Mouse (Mus musculus) kidney, adult 2 months (tissue): ENCODE results near the gene Smarce1. TPM values are rescaled to one million over a fixed set of nuclear protein-coding genes. Genes with fewer than 3 reads are reported as not detected.
"Not testable (repeated sequence)": the region's sequence is repeated elsewhere in the genome, so short reads cannot be mapped to it uniquely, and the experiment has no call there.

Source experiments
- DNase-seq: peaks from one replicate; pipeline ENCODE4 v3.0.0; 2021
- H3K27ac ChIP-seq: fragments of 200-500 bp; 2 replicates; pipeline ENCODE4 v1.5.1; 2012; ENCODE audit warnings: low read depth, low read length, control low read depth, inconsistent platforms; ENCODE audit not compliant: insufficient read depth
- H3K27me3 ChIP-seq: fragments of 200-500 bp; replicated peaks from 2 replicates; pipeline ENCODE4 v1.6.1; 2012; ENCODE audit warnings: mild to moderate bottlenecking, moderate library complexity, low read length, inconsistent platforms; ENCODE audit not compliant: control insufficient read depth, insufficient read depth
- H3K36me3 ChIP-seq: fragments of 200-500 bp; 2 replicates; pipeline ENCODE4 v1.6.1; 2012; ENCODE audit warnings: mild to moderate bottlenecking, moderate library complexity, low read length, inconsistent platforms; ENCODE audit not compliant: control insufficient read depth, insufficient read depth
- H3K4me1 ChIP-seq: fragments of 200-500 bp; 2 replicates; pipeline ENCODE4 v1.6.1; 2011; ENCODE audit warnings: low read length; ENCODE audit not compliant: control insufficient read depth, insufficient read depth
- H3K4me3 ChIP-seq: fragments of 200-500 bp; 2 replicates; pipeline ENCODE4 v1.5.1; 2011; ENCODE audit warnings: mild to moderate bottlenecking, low read depth, low read length, control low read depth; ENCODE audit not compliant: insufficient read depth
- CTCF ChIP-seq: fragments of 200-500 bp; conservative IDR thresholded peaks from 2 replicates; pipeline ENCODE4 v1.5.1; 2011; ENCODE audit warnings: low read depth, mild to moderate bottlenecking, control low read depth, low read length, moderate library complexity, mixed read lengths; ENCODE audit not compliant: insufficient read depth, insufficient read length
- POLR2A ChIP-seq: fragments of 200-500 bp; IDR thresholded peaks from one replicate; pipeline ENCODE4 v1.6.1; 2011; ENCODE audit warnings: low read depth, low read length, control low read depth
- WGBS: fragments of 180-500 bp; shearing (Covaris S2); methylation state at CpG from one replicate; pipeline ENCODE4 v1.1.7; 2018; 5-methylcytosine and 5-hydroxymethylcytosine counted together
- polyA plus RNA-seq: library from polyadenylated mRNA; depleted of rRNA; stranded (reverse); fragments of >200 nt; gene quantifications from 2 replicates; pipeline ENCODE4 v1.2.3, GENCODE M21; 2012

The Smarce1 gene
- polyA plus RNA-seq, 1 experiment, result 18.6 TPM

- 95% methylated on average over 4 of the region's 4 CpGs for WGBS
Observed at GRCm38 (mm10) chr11:99247916-99248315, 17.1 kb upstream of the Smarce1 start.

GRCm38 (mm10) chr11:99244519-99244918 is 13.7 kb upstream of the Smarce1 start:
- 50% methylated on average over 3 of the region's 3 CpGs for WGBS
- not testable (repeated sequence) for H3K36me3 ChIP-seq, H3K27ac ChIP-seq, H3K27me3 ChIP-seq, H3K4me3 ChIP-seq, DNase-seq, H3K4me1 ChIP-seq

More at GRCm38 (mm10) chr11:99247916-99248315, 17.1 kb upstream of the Smarce1 start:
- Histone ChIP-seq H3K36me3 (no peaks in the 10 kb centered on the region), H3K27me3 (no peaks in the 10 kb centered on the region), H3K4me3 (no peak overlapping the region), H3K27ac (no peak overlapping the region), H3K4me1 (0 out of 2 replicates have a peak, but pooled peaks cover 4% of the 10 kb centered on the region)
- no peak for TF ChIP-seq CTCF
- TF ChIP-seq POLR2A, result no peak
- DNase-seq, result no peak

- peak; percentile 5 for DNase-seq
- H3K4me1 ChIP-seq, result 0 out of 2 replicates have a peak, but pooled peaks cover 4% of the 10 kb centered on the region
- H3K27me3 ChIP-seq, result no peaks in the 10 kb centered on the region
- TF ChIP-seq POLR2A (no peak), CTCF (no peak)
- WGBS, result 5% methylated on average over 17 of the region's 17 CpGs
- peak within 1 kb of the TSS; percentile 44 for H3K4me3 ChIP-seq
- H3K36me3 ChIP-seq, result no peaks in the 10 kb centered on the region
- H3K27ac ChIP-seq, result no peak within 1 kb of the TSS
Observed at GRCm38 (mm10) chr11:99243820-99244374, 13.1 kb upstream of the Smarce1 start, which contains the start of gene Krt222. Gene Krt222 (minus strand): TSS chr11:99244085.

DNA sequence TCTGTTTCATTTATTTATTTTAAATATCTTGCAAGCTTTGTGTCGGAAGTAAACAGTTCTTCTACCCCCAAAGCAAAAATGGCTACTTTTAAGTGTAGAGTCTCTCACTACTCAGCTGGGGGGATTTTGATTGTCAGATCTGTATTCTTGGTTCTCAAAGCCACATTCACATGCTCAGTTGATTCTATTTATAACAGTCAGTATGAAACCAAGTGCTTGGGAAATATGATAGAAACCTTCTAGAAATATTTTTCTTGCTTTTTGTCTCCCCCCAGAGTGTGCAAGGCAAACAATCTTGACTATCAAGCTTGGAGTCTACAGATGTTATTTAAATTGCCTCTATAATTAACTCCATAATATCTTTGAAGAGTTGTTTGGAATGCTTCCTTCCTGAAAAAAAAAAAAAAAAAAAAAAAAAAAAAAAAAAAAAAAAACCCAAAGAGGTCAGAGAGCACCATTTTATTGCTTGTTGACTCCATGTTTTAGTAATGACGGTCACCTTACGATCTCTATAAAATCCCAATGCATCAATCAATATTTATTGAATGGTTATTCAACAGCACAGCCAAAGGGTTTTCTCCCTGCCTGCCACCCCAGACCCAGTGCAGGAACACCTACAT is 12.5 kb upstream of the Smarce1 start:
- TF ChIP-seq POLR2A (no peak), CTCF (no peak)
- no peak overlapping the region for H3K27ac ChIP-seq
- no peaks in the 10 kb centered on the region for H3K27me3 ChIP-seq
- WGBS, result 38% methylated on average over 3 of the region's 3 CpGs
- DNase-seq, result no peak
- peak overlapping the region; percentile 44 for H3K4me3 ChIP-seq
- 0 out of 2 replicates have a peak, but pooled peaks cover 4% of the 10 kb centered on the region for H3K4me1 ChIP-seq
- no peaks in the 10 kb centered on the region for H3K36me3 ChIP-seq

GRCm38 (mm10) chr11:99242056-99242455 is 11.2 kb upstream of the Smarce1 start:
- H3K4me1 ChIP-seq, result 0 out of 2 replicates have a peak, but pooled peaks cover 4% of the 10 kb centered on the region
- H3K4me3 ChIP-seq, result no peak overlapping the region
- no peaks in the 10 kb centered on the region for H3K36me3 ChIP-seq
- 84% methylated on average over 5 of the region's 5 CpGs for WGBS
- no peak for DNase-seq
- H3K27me3 ChIP-seq, result no peaks in the 10 kb centered on the region
- H3K27ac ChIP-seq, result no peak overlapping the region
- TF ChIP-seq CTCF (no peak), POLR2A (no peak)

DNA sequence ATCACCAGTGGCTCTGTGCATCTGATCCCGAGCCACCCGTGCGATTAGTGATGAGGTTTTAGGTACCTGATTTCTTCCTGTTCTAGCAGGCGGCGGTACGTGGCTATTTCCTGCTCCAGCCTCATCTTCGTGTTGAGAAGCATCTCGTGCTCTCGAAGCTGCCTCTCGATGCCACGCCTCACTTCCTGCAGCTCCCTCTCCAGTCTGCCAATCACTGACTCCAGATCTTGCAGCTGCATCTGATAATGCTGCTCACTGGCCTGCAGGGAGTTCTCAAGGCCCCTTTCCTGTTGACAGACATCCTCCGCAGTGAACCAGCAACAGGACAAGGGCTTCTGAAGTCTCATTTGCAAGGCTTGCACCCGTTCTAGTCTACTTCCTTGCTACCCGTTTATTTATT is 7.7 kb upstream of the Smarce1 start:
- DNase-seq, result no peak
- Histone ChIP-seq H3K4me3 (no peak overlapping the region), H3K27ac (no peak overlapping the region), H3K36me3 (no peaks in the 10 kb centered on the region), H3K4me1 (no peaks in the 10 kb centered on the region), H3K27me3 (no peaks in the 10 kb centered on the region)
- WGBS, result 56% methylated on average over 14 of the region's 14 CpGs
- no peak for TF ChIP-seq CTCF
- no peak for TF ChIP-seq POLR2A

DNA sequence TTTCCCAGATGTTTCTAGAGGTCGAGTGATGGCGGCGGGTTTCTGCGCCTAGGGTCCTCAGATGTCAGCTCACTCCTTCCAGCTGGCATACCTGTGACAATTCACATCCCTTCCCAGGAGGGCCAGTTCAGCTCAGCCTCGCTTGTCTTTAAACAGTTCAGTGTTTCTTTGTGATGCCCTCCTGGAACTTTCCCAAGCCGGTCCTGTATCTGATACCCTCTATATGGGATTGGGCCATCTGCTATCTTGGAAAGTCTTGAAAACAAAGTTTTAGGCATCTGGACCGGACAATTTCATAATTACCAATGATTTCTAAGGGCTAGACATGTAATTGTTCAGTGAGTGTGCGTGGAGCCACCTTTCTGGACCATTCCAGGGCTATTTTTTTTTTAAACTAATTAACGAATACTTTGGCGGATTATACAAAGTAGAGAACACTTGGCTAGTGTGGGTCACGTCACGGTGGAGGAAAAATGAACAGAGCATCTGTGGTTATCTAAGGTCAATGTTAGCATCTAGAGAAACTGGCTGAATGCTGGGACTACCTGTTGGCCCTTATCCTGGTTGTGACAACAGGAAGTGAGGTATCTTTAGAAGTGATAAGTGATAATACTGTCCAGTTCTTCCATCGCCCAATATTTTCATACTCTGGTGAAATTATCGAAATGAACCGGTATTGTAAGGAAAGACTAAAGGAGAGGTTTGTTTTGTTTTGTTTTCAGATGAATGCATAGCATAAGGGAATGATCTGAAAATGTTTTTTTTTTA is 416 bp upstream of the Smarce1 start:
- 25% methylated on average over 15 of the region's 15 CpGs for WGBS
- Histone ChIP-seq H3K4me3 (peak overlapping the region; percentile 99), H3K36me3 (no peaks in the 10 kb centered on the region), H3K27me3 (no peaks in the 10 kb centered on the region), H3K4me1 (no peaks in the 10 kb centered on the region), H3K27ac (no peak overlapping the region)
- no peak for DNase-seq
- TF ChIP-seq CTCF (no peak), POLR2A (no peak)
